Mouse (Mus musculus) MEL (cell line): ENCODE results near the gene Sppl2a. TPM values are rescaled to one million over a fixed set of nuclear protein-coding genes. Genes with fewer than 3 reads are reported as not detected.

Experiments
- DNase-seq: peaks from one replicate; pipeline ENCODE4 v3.0.0; 2011; ENCODE audit warnings: low read depth, low spot score
- H3K27ac ChIP-seq: 2 replicates; pipeline ENCODE4 v1.5.1; 2012; ENCODE audit warnings: low read depth, mild to moderate bottlenecking, control low read depth, low read length, moderate library complexity; ENCODE audit not compliant: control insufficient read depth
- H3K27me3 ChIP-seq, 2 experiments: fragments of 150-350 bp in 1 of 2; sonication (generic) in 1 of 2; 2 replicates each; pipeline ENCODE4 v1.6.1; 2012; ENCODE audit warnings: low read length in 2 of 2, mild to moderate bottlenecking in 2 of 2, improper control_type of control experiment in 1 of 2, moderate library complexity in 1 of 2; ENCODE audit not compliant: insufficient read depth in 2 of 2, control insufficient read depth in 1 of 2
- H3K36me3 ChIP-seq, 2 experiments: 2 replicates each; pipeline ENCODE4 v1.6.1; 2012 to 2014; ENCODE audit warnings: low read length in 2 of 2, improper control_type of control experiment in 1 of 2, inconsistent platforms in 1 of 2, mild to moderate bottlenecking in 1 of 2; ENCODE audit not compliant: insufficient read depth in 2 of 2, control insufficient read depth in 1 of 2
- H3K4me1 ChIP-seq, 2 experiments: fragments of 150-350 bp in 1 of 2; sonication (generic) in 1 of 2; 2 replicates each; pipeline ENCODE4 v1.6.1; 2012; ENCODE audit warnings: low read length in 2 of 2, improper control_type of control experiment in 1 of 2, mild to moderate bottlenecking in 1 of 2; ENCODE audit not compliant: insufficient read depth in 2 of 2, control insufficient read depth in 1 of 2
- H3K4me3 ChIP-seq, 2 experiments: fragments of 150-350 bp in 1 of 2; sonication (generic) in 1 of 2; 2 replicates each; pipeline ENCODE4 v1.5.1; 2012; ENCODE audit warnings: low read depth in 2 of 2, low read length in 2 of 2, mild to moderate bottlenecking in 2 of 2, moderate library complexity in 2 of 2, control low read depth in 1 of 2, improper control_type of control experiment in 1 of 2; ENCODE audit not compliant: control insufficient read depth in 1 of 2, insufficient read depth in 1 of 2
- H3K79me2 ChIP-seq: 2 replicates; pipeline ENCODE4 v1.6.1; 2012; ENCODE audit warnings: mild to moderate bottlenecking, low read length, moderate library complexity; ENCODE audit not compliant: control insufficient read depth, poor library complexity, insufficient read depth
- H3K9ac ChIP-seq: 2 replicates; pipeline ENCODE4 v1.6.1; 2012; ENCODE audit warnings: low read depth, mild to moderate bottlenecking, control low read depth, low read length, moderate library complexity; ENCODE audit not compliant: control insufficient read depth, poor library complexity, severe bottlenecking
- H3K9me3 ChIP-seq: fragments of 150-350 bp; sonication (generic); replicated peaks from 2 replicates; pipeline ENCODE4 v1.6.1; 2012; ENCODE audit warnings: mild to moderate bottlenecking, low read length, improper control_type of control experiment, moderate library complexity; ENCODE audit not compliant: insufficient read depth
- CHD1 ChIP-seq: IDR thresholded peaks from 2 replicates; pipeline ENCODE4 v1.6.1; 2012; ENCODE audit warnings: low read depth, mild to moderate bottlenecking, inconsistent platforms, low read length, improper control_type of control experiment
- CTCF ChIP-seq, 3 experiments: IDR thresholded peaks in 2 of 3; conservative IDR thresholded peaks in 1 of 3; 2 replicates each; pipeline ENCODE4 v1.5.1; 2011 to 2012; ENCODE audit warnings: low read length in 3 of 3, low read depth in 2 of 3, mild to moderate bottlenecking in 2 of 3, improper control_type of control experiment in 1 of 3, inconsistent platforms in 1 of 3, mixed read lengths in 1 of 3, moderate library complexity in 1 of 3; ENCODE audit not compliant: control insufficient read depth in 1 of 3, insufficient read depth in 1 of 3, poor library complexity in 1 of 3, severe bottlenecking in 1 of 3
- E2F4 ChIP-seq: IDR thresholded peaks from 2 replicates; pipeline ENCODE4 v1.6.1; 2011; ENCODE audit warnings: low read depth, low read length, improper control_type of control experiment, borderline replicate concordance
- EP300 ChIP-seq, 2 experiments: IDR thresholded peaks; 2 replicates each; pipeline ENCODE4 v1.6.1; 2011; ENCODE audit warnings: improper control_type of control experiment in 2 of 2, low read length in 2 of 2, low read depth in 1 of 2, mild to moderate bottlenecking in 1 of 2
- GABPA ChIP-seq: IDR thresholded peaks from 2 replicates; pipeline ENCODE4 v1.6.1; 2012; ENCODE audit warnings: low read depth, mild to moderate bottlenecking, inconsistent platforms, low read length, improper control_type of control experiment, moderate library complexity
- GATA1 ChIP-seq: IDR thresholded peaks from 2 replicates; pipeline ENCODE4 v1.6.1; 2011; ENCODE audit warnings: low read depth, low read length, improper control_type of control experiment
- JUND ChIP-seq: IDR thresholded peaks from 2 replicates; pipeline ENCODE4 v1.6.1; 2011; ENCODE audit warnings: low read depth, mild to moderate bottlenecking, improper control_type of control experiment, low read length
- MAFK ChIP-seq: IDR thresholded peaks from 2 replicates; pipeline ENCODE4 v1.6.1; 2011; ENCODE audit warnings: low read depth, mild to moderate bottlenecking, low read length, improper control_type of control experiment, borderline replicate concordance
- MAX ChIP-seq: IDR thresholded peaks from 2 replicates; pipeline ENCODE4 v1.6.1; 2011; ENCODE audit warnings: low read length, improper control_type of control experiment
- MEF2A ChIP-seq: IDR thresholded peaks from 2 replicates; pipeline ENCODE4 v1.6.1; 2014; ENCODE audit warnings: low read depth, mild to moderate bottlenecking, inconsistent platforms, low read length, improper control_type of control experiment; ENCODE audit not compliant: poor library complexity, insufficient replicate concordance, severe bottlenecking; ENCODE audit errors: extremely low read depth
- MXI1 ChIP-seq: IDR thresholded peaks from 2 replicates; pipeline ENCODE4 v1.6.1; 2011; ENCODE audit warnings: mild to moderate bottlenecking, low read depth, low read length, improper control_type of control experiment
- MYC ChIP-seq: IDR thresholded peaks from 2 replicates; pipeline ENCODE4 v1.6.1; 2011; ENCODE audit warnings: low read depth, mild to moderate bottlenecking, low read length, improper control_type of control experiment, moderate library complexity
- NELFE ChIP-seq: IDR thresholded peaks from 2 replicates; pipeline ENCODE4 v1.6.1; 2011; ENCODE audit warnings: low read depth, low read length, improper control_type of control experiment
- NRF1 ChIP-seq: IDR thresholded peaks from 2 replicates; pipeline ENCODE4 v1.6.1; 2014; ENCODE audit warnings: low read depth, mild to moderate bottlenecking, inconsistent platforms, low read length, improper control_type of control experiment, moderate library complexity; ENCODE audit not compliant: poor library complexity, insufficient read depth, severe bottlenecking
- POLR2A ChIP-seq, 2 experiments: IDR thresholded peaks; 2 replicates each; pipeline ENCODE4 v1.6.1; 2011 to 2012; ENCODE audit warnings: low read length in 2 of 2, mild to moderate bottlenecking in 2 of 2, control low read depth in 1 of 2, improper control_type of control experiment in 1 of 2, low read depth in 1 of 2, moderate library complexity in 1 of 2; ENCODE audit not compliant: control insufficient read depth in 1 of 2, insufficient read depth in 1 of 2, poor library complexity in 1 of 2
- POLR2AphosphoS2 ChIP-seq: IDR thresholded peaks from 2 replicates; pipeline ENCODE4 v1.6.1; 2011; ENCODE audit warnings: low read length, improper control_type of control experiment
- POLR2AphosphoS5 ChIP-seq: IDR thresholded peaks from 2 replicates; pipeline ENCODE4 v1.6.1; 2012; ENCODE audit warnings: low read depth, borderline replicate concordance, mild to moderate bottlenecking, inconsistent platforms, low read length, moderate library complexity, mixed read lengths
- RAD21 ChIP-seq: IDR thresholded peaks from 2 replicates; pipeline ENCODE4 v1.6.1; 2011; ENCODE audit warnings: mild to moderate bottlenecking, low read depth, low read length, improper control_type of control experiment
- RCOR1 ChIP-seq: IDR thresholded peaks from 2 replicates; pipeline ENCODE4 v1.6.1; 2012; ENCODE audit warnings: low read depth, mild to moderate bottlenecking, inconsistent platforms, low read length, improper control_type of control experiment
- SIN3A ChIP-seq: IDR thresholded peaks from 2 replicates; pipeline ENCODE4 v1.6.1; 2012; ENCODE audit warnings: low read length, improper control_type of control experiment, inconsistent platforms
- TCF12 ChIP-seq: IDR thresholded peaks from 2 replicates; pipeline ENCODE4 v1.6.1; 2014; ENCODE audit warnings: low read depth, mild to moderate bottlenecking, inconsistent platforms, low read length, improper control_type of control experiment, moderate library complexity
- UBTF ChIP-seq: IDR thresholded peaks from 2 replicates; pipeline ENCODE4 v1.6.1; 2012; ENCODE audit warnings: low read depth, mild to moderate bottlenecking, inconsistent platforms, low read length, improper control_type of control experiment, moderate library complexity, borderline replicate concordance; ENCODE audit not compliant: insufficient read depth
- ZKSCAN1 ChIP-seq: IDR thresholded peaks from 2 replicates; pipeline ENCODE4 v1.6.1; 2012; ENCODE audit warnings: low read depth, mild to moderate bottlenecking, inconsistent platforms, low read length, improper control_type of control experiment, moderate library complexity
- ZMIZ1 ChIP-seq: IDR thresholded peaks from 2 replicates; pipeline ENCODE4 v1.6.1; 2012; ENCODE audit warnings: low read depth, mild to moderate bottlenecking, inconsistent platforms, low read length, improper control_type of control experiment, moderate library complexity
- ZNF384 ChIP-seq: IDR thresholded peaks from 2 replicates; pipeline ENCODE4 v1.6.1; 2012; ENCODE audit warnings: low read depth, mild to moderate bottlenecking, inconsistent platforms, low read length, improper control_type of control experiment
- polyA plus RNA-seq, 2 experiments: library from polyadenylated mRNA; stranded (reverse) in 1 of 2; unstranded in 1 of 2; fragments of >175 nt in 1 of 2; fragments of >200 nt in 1 of 2; gene quantifications; 2 replicates each; pipeline versions ENCODE4 v1.2.1 to v1.2.4; 2012; ENCODE audit warnings: low replicate concordance in 2 of 2, low read depth in 1 of 2; ENCODE audit not compliant: insufficient read length in 2 of 2, insufficient read depth in 1 of 2, missing spikeins in 1 of 2
- total RNA-seq: library from RNA; depleted of rRNA; stranded (reverse); fragments of 300-350 nt; gene quantifications from 2 replicates; pipeline ENCODE4 v1.2.3, GENCODE M21; 2012

Sppl2a gene
- total and polyA plus RNA-seq, 3 experiments, result 12.1 to 16.6 TPM; not detected in 1

- no peak for TF ChIP-seq MAX
- no peaks in the 10 kb centered on the region for H3K9me3 ChIP-seq
- H3K27ac ChIP-seq, result no peak overlapping the region
- no peaks in the 10 kb centered on the region for H3K79me2 ChIP-seq
- no peak overlapping the region for H3K4me3 ChIP-seq
- DNase-seq, result no peak
- H3K4me1 ChIP-seq, result peaks cover 2 to 10% of the 10 kb centered on the region in 2 experiments
- H3K36me3 ChIP-seq, result peaks cover 0 to 9% of the 10 kb centered on the region in 2 experiments; a peak in 2 of 4 replicates
- no peak overlapping the region for H3K9ac ChIP-seq
- peaks cover 0 to 1% of the 10 kb centered on the region in 2 experiments; a peak in 1 of 4 replicates for H3K27me3 ChIP-seq
Observed at GRCm38 (mm10) chr2:126955671-126956070, 22.6 kb upstream of the Sppl2a start.

- Histone ChIP-seq H3K79me2 (no peaks in the 10 kb centered on the region), H3K9me3 (no peaks in the 10 kb centered on the region), H3K27ac (no peak overlapping the region), H3K27me3 (peaks cover 0 to 1% of the 10 kb centered on the region in 2 experiments; a peak in 1 of 4 replicates), H3K36me3 (peaks cover 0 to 9% of the 10 kb centered on the region in 2 experiments; a peak in 2 of 4 replicates), H3K4me3 (no peak overlapping the region), H3K4me1 (peaks cover 2 to 8% of the 10 kb centered on the region in 2 experiments), H3K9ac (no peak overlapping the region)
- DNase-seq, result no peak
- TF ChIP-seq JUND (no peak), GATA1 (no peak), CTCF (IDR thresholded peaks at IDR 0.05 in 2 of 3, conservative IDR thresholded peaks at IDR 0.05 in 1 of 3; ENCODE audit: control insufficient read depth in 1 of 3, insufficient read depth in 1 of 3, low read depth in 2 of 3, low read length in 3 of 3, poor library complexity in 1 of 3, severe bottlenecking in 1 of 3) (no peak), RAD21 (no peak), POLR2AphosphoS2 (no peak), EP300 (IDR thresholded peaks at IDR 0.05; ENCODE audit: low read depth in 1 of 2, low read length in 2 of 2) (no peak), CHD1 (no peak), POLR2A (IDR thresholded peaks at IDR 0.05; ENCODE audit: control insufficient read depth in 1 of 2, insufficient read depth in 1 of 2, low read depth in 1 of 2, low read length in 2 of 2, poor library complexity in 1 of 2) (no peak), MEF2A (no peak), GABPA (no peak), NELFE (no peak), POLR2AphosphoS5 (no peak)
Observed at GRCm38 (mm10) chr2:126951085-126951484, 18.1 kb upstream of the Sppl2a start.

GRCm38 (mm10) chr2:126950453-126950852 is 17.4 kb upstream of the Sppl2a start:
- no peaks in the 10 kb centered on the region for H3K9me3 ChIP-seq
- DNase-seq, result no peak
- H3K9ac ChIP-seq, result no peak overlapping the region
- peaks cover 0 to 9% of the 10 kb centered on the region in 2 experiments; a peak in 2 of 4 replicates for H3K36me3 ChIP-seq
- no peaks in the 10 kb centered on the region for H3K79me2 ChIP-seq
- H3K4me1 ChIP-seq, result peaks cover 2 to 10% of the 10 kb centered on the region in 2 experiments
- H3K27ac ChIP-seq, result no peak overlapping the region
- H3K4me3 ChIP-seq, result no peak overlapping the region
- H3K27me3 ChIP-seq, result no peaks in the 10 kb centered on the region
- TF ChIP-seq E2F4, result no peak
- no peak for TF ChIP-seq MAFK
- no peak for TF ChIP-seq POLR2A (IDR thresholded peaks at IDR 0.05; ENCODE audit: control insufficient read depth in 1 of 2, insufficient read depth in 1 of 2, low read depth in 1 of 2, low read length in 2 of 2, poor library complexity in 1 of 2)
- TF ChIP-seq ZKSCAN1, result no peak
- no peak for TF ChIP-seq ZMIZ1
- TF ChIP-seq UBTF, result no peak
- no peak for TF ChIP-seq RCOR1
- TF ChIP-seq MYC, result no peak
- no peak for TF ChIP-seq MXI1
- no peak for TF ChIP-seq SIN3A
- no peak for TF ChIP-seq MEF2A
- no peak for TF ChIP-seq POLR2AphosphoS5
- TF ChIP-seq NRF1, result no peak
- no peak for TF ChIP-seq ZNF384
- no peak for TF ChIP-seq JUND
- TF ChIP-seq NELFE, result no peak
- no peak for TF ChIP-seq TCF12
- no peak for TF ChIP-seq EP300 (IDR thresholded peaks at IDR 0.05; ENCODE audit: low read depth in 1 of 2, low read length in 2 of 2)
